Mouse (Mus musculus) liver, embryonic 11.5 days (tissue): Measurements from ENCODE around the gene Lancl1. TPM values are rescaled to one million over a fixed set of nuclear protein-coding genes. Genes with fewer than 3 reads are reported as not detected.
A peak's percentile ranks its signal among the peaks of the same experiment; 100 is the strongest.

Experiments
- ATAC-seq: fragments of 200-750 bp; cut with Nextera tagmentation; replicated peaks from 2 replicates; pipeline ENCODE4 v1.8.0; 2017; ENCODE audit warnings: moderate number of reproducible peaks, mild to moderate bottlenecking, moderate TSS enrichment, moderate library complexity; ENCODE audit not compliant: low FRiP score
- DNase-seq: peaks from one replicate; pipeline ENCODE4 v3.0.0-alpha.2; 2017; ENCODE audit warnings: low spot score
- H3K27ac ChIP-seq: fragments of 300-500 bp; sonication (generic); 2 replicates; pipeline ENCODE4 v1.5.1; 2014; ENCODE audit warnings: mild to moderate bottlenecking, low read depth, low read length, control low read depth
- H3K27me3 ChIP-seq: fragments of 300-500 bp; sonication (generic); replicated peaks from 2 replicates; pipeline ENCODE4 v1.6.1; 2014; ENCODE audit warnings: low read length, mixed read lengths; ENCODE audit not compliant: control insufficient read depth, insufficient read depth
- H3K36me3 ChIP-seq: fragments of 300-500 bp; sonication (generic); 2 replicates; pipeline ENCODE4 v1.6.1; 2014; ENCODE audit warnings: mild to moderate bottlenecking, low read length, moderate library complexity, mixed read lengths; ENCODE audit not compliant: control insufficient read depth, insufficient read depth
- H3K4me1 ChIP-seq: fragments of 300-500 bp; sonication (generic); replicated peaks from 2 replicates; pipeline ENCODE4 v1.6.1; 2014; ENCODE audit warnings: low read length, mixed read lengths; ENCODE audit not compliant: control insufficient read depth, insufficient read depth
- H3K4me2 ChIP-seq: fragments of 300-500 bp; sonication (generic); 2 replicates; pipeline ENCODE4 v1.6.1; 2014; ENCODE audit warnings: mild to moderate bottlenecking, control low read depth, moderate library complexity
- H3K4me3 ChIP-seq: fragments of 300-500 bp; sonication (generic); 2 replicates; pipeline ENCODE4 v1.5.1; 2014; ENCODE audit warnings: low read depth, low read length, control low read depth
- H3K9ac ChIP-seq: fragments of 300-500 bp; sonication (generic); 2 replicates; pipeline ENCODE4 v1.6.1; 2014; ENCODE audit warnings: low read depth, low read length, control low read depth
- H3K9me3 ChIP-seq: fragments of 300-500 bp; sonication (generic); 2 replicates; pipeline ENCODE4 v1.6.1; 2016; ENCODE audit warnings: low read length, inconsistent platforms, mixed read lengths; ENCODE audit not compliant: control insufficient read depth
- WGBS: fragments of 180-500 bp; shearing (Covaris S2); extraction: QIAGEN DNeasy Blood & Tissue Kit; methylation state at CpG from one replicate; pipeline ENCODE4 v1.1.7; 2014; 5-methylcytosine and 5-hydroxymethylcytosine counted together
- polyA plus RNA-seq: library from polyadenylated mRNA; unstranded; fragments of >200 nt; fragmentation: Nextera tagmentation; extraction: Ambion mirVana; gene quantifications from 2 replicates; pipeline ENCODE4 v1.2.1, GENCODE M21; 2014

The Lancl1 gene
- 48.8 and 49.0 TPM in 2 replicates for polyA plus RNA-seq

DNA sequence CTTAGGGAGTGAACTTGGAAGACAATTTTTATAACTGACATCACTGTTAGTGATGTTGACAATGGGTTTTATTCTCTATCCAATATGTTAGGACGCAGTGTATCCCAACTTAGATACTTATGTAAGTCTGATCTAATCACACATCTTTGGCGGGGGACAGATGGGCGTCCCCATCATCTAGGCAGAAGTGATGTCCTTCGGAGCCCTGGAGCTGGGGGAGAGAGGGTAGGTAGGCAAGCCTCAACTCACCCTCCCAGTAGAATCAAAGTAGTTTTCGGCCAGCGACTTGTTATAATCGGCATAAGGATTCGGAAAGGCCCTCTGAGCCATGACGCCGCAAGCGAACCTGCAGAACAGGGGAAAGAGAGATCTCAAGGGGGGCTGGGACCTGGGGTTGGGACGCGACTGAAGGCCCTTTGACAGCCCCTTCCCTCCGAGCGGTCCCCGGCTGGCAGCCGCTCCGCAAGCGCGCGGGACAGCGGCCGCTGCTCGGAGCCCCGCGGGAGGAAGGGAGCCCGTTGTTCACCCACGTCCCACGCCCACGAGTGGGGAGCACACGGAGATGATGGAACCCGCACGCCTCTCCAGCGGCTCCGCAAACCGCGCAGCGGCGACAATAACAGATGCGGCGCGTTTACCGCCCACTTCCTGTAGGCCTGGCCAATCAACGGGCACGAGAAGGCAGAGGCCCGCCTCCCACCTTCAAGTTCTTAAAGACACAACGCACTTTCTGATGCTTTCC is at the start of gene Lancl1:
Lancl1 (minus strand) TSS at position 627 of the 742 bp plus-strand sequence.
- DNase-seq, result peak; percentile 78
- Histone ChIP-seq H3K4me3 (peak within 1 kb of the TSS; percentile 86), H3K36me3 (no peaks in the 10 kb centered on the region; the same call in 1 of the 2 replicates), H3K9ac (peak within 1 kb of the TSS; percentile 83), H3K4me2 (peak within 1 kb of the TSS; percentile 86), H3K9me3 (no peaks in the 10 kb centered on the region), H3K4me1 (peaks cover 6% of the 10 kb centered on the region; the same call in 1 of the 2 replicates), H3K27ac (no peak within 1 kb of the TSS), H3K27me3 (no peaks in the 10 kb centered on the region)
- WGBS, result under 1% methylated on average over 47 of the region's 47 CpGs
- ATAC-seq, result peak; percentile 95

DNA sequence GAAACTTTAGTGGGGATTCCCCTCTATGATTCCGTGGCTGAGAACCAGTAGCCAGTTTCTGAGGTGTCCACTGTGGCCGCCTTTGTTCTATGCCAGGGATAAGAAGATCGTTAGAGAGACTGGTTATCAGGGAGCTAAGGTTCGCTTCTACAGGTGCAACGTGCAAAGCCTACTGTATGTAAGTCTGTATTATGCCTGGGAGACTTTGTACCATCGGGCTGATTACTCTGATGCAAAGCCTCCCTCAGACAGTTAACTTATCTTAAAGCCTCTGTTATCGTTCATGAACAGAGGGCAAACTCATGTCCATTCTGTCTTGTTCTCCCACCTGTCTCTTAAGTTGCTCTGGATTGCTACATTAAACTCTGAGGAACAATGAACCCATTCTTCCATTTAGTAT is 40.5 kb upstream of the Lancl1 start:
- WGBS, result 72% methylated on average over 7 of the region's 7 CpGs
- H3K27me3 ChIP-seq, result no peaks in the 10 kb centered on the region
- no peak for ATAC-seq
- H3K27ac ChIP-seq, result no peak overlapping the region
- H3K36me3 ChIP-seq, result no peaks in the 10 kb centered on the region
- no peak overlapping the region for H3K4me2 ChIP-seq
- DNase-seq, result no peak
- no peaks in the 10 kb centered on the region for H3K9me3 ChIP-seq
- H3K4me1 ChIP-seq, result no peaks in the 10 kb centered on the region
- H3K9ac ChIP-seq, result no peak overlapping the region
- H3K4me3 ChIP-seq, result no peak overlapping the region

DNA sequence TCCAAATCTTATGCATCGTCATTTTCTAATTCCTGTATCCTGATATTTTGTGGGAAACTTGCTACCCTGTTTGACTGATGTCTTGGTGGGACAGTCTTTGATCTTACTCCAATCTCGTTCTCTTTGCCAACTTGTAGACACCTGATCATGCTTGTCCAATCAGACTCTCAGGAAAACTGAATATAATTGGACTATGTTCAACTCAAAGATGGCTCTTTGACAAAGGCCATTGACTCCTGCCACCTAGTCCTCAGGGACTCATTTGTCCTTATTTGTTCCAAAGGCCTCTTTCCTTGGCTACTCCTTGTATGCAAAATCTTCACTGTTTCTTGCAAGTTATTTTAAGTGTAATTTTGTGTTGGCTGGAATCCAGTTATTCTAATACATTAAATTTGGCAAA is 40.0 kb upstream of the Lancl1 start:
- Histone ChIP-seq H3K27me3 (no peaks in the 10 kb centered on the region), H3K4me2 (no peak overlapping the region), H3K4me3 (no peak overlapping the region), H3K9ac (no peak overlapping the region), H3K27ac (no peak overlapping the region), H3K4me1 (no peaks in the 10 kb centered on the region), H3K9me3 (no peaks in the 10 kb centered on the region), H3K36me3 (no peaks in the 10 kb centered on the region)
- no peak for DNase-seq
- no peak for ATAC-seq
- 72% methylated on average over 2 of the region's 2 CpGs for WGBS

DNA sequence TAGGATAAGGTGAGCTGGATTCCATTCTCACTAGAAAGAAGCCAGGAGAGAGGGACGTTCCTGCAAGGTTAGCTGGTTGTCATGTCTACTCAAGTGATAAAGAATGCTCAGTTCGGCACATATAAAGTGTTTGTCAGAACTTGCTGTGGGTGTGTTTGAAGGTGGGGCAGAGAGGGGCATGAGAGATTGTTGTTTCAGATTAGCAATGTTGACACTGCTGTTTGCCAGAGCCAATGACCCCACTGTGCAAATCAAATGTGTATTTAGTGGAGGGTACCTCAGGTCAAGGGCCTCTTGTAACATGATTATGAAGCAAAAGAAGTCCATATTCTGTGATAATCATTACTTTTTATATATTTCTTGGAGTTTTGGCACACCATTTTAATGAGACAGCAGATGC is 39.1 kb upstream of the Lancl1 start:
- no peaks in the 10 kb centered on the region for H3K4me1 ChIP-seq
- H3K36me3 ChIP-seq, result no peaks in the 10 kb centered on the region
- H3K9me3 ChIP-seq, result no peaks in the 10 kb centered on the region
- ATAC-seq (peak; percentile 53), DNase-seq (no peak)
- H3K27ac ChIP-seq, result no peak overlapping the region
- H3K4me3 ChIP-seq, result no peak overlapping the region
- no peak overlapping the region for H3K4me2 ChIP-seq
- no peak overlapping the region for H3K9ac ChIP-seq
- 61% methylated on average over 2 of the region's 2 CpGs for WGBS
- H3K27me3 ChIP-seq, result no peaks in the 10 kb centered on the region

DNA sequence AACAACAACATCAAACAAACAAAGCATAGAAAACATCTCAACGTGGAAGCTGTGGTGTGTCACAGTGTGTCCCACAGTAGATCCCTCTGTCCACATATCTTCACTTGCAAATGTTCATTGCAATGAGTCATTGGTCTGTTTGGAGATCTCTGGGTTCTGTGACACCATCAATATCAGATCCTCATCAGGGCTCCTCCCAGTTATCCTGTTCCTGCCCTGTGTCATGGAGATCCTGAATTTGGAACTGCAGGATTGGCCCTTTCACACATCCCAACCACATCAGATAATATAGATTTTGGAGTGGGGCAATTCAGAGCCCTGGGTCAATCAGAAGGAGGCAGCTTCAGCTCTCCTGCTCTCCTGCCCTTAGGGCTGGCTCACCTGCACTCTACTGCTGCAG is 28.9 kb upstream of the Lancl1 start:
- no peak overlapping the region for H3K27ac ChIP-seq
- H3K4me2 ChIP-seq, result no peak overlapping the region
- no peak overlapping the region for H3K4me3 ChIP-seq
- no peaks in the 10 kb centered on the region for H3K36me3 ChIP-seq
- no peaks in the 10 kb centered on the region for H3K9me3 ChIP-seq
- H3K9ac ChIP-seq, result no peak overlapping the region
- no peak for ATAC-seq
- no peaks in the 10 kb centered on the region for H3K4me1 ChIP-seq
- H3K27me3 ChIP-seq, result no peaks in the 10 kb centered on the region
- DNase-seq, result no peak
- 53% methylated on average over 1 of the region's 1 CpGs for WGBS

DNA sequence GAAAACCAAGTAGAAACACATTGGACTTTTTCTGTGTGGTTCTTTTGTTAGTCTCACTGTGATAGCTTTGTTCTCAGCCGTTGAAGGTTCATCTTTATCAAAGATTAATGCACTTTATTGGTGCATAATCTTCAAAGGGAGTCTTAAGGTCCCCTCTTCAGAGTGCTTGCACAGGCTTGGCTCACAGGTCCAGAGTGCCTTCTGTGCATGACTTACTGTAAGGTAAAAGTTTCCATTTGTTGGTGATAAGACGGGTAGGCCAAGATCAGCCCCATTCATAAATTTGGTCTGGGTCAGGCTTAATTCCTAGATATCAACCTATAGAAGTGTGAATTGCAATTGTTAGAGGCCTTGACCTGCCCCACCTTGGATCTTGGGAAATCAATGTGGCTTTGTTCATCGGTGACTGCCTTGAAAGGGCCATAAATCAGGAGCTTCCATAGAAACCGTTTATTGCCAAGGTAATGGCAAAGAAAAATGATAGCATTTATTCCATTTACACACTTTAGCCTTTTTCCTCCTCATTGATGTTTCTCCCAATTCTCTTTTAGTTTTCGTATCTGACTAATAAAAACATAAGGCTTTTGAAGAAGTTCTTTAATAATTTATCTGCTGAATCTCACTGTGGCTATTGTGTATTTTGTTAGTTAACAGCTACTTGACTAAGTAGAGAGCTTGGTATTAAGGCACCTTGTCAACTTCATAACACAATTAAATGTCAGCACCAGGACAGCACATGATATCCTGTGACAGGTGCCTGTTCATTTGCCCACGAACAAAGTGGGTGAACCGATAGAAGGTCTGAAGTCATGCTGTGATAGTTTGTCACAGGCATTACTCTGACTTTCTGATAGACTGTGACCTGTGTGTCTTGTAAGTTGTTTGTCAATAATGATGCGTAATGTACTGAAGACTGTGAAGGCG is 26.9 kb upstream of the Lancl1 start:
- WGBS, result 79% methylated on average over 9 of the region's 9 CpGs
- Histone ChIP-seq H3K4me1 (no peaks in the 10 kb centered on the region), H3K9me3 (no peaks in the 10 kb centered on the region), H3K36me3 (no peaks in the 10 kb centered on the region), H3K27me3 (no peaks in the 10 kb centered on the region), H3K9ac (no peak overlapping the region), H3K27ac (no peak overlapping the region), H3K4me3 (no peak overlapping the region), H3K4me2 (no peak overlapping the region)
- no peak for DNase-seq
- ATAC-seq, result no peak

DNA sequence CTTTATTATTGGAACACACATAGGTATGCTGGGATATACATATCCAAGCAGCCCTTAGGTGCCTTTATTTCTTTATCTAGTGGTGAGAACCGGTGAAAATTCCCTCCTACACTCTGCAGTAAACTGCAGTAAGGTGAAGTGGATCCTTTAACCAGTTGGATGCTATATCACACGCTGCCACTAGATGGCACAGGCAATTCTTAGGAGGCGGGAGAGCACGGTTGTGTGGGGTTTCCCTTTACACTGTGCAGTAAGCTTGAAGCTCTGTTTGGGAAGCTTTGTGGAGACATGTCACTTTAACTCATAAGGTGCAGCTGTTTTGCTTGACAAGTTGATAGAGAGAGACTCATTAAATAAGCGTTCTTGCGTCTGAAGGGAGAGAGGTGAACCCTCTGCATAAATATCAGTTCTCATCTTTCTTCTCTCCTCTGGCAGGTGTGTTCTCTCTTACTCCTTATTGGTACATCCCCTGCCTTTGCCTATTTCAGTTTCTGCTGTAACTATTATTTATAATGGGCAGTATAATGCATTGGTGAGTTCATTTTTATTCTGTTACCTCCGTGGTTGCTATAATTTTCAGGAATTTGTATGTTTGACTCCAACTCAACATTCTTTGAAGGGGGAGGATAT is 22.9 kb upstream of the Lancl1 start:
- peak; percentile 63; the same call in 1 of the 2 replicates for ATAC-seq
- Histone ChIP-seq H3K36me3 (no peaks in the 10 kb centered on the region), H3K4me2 (no peak overlapping the region), H3K4me3 (no peak overlapping the region), H3K27me3 (no peaks in the 10 kb centered on the region), H3K9me3 (no peaks in the 10 kb centered on the region), H3K4me1 (no peaks in the 10 kb centered on the region), H3K27ac (no peak overlapping the region), H3K9ac (no peak overlapping the region)
- DNase-seq, result no peak
- 10% methylated on average over 7 of the region's 7 CpGs for WGBS

DNA sequence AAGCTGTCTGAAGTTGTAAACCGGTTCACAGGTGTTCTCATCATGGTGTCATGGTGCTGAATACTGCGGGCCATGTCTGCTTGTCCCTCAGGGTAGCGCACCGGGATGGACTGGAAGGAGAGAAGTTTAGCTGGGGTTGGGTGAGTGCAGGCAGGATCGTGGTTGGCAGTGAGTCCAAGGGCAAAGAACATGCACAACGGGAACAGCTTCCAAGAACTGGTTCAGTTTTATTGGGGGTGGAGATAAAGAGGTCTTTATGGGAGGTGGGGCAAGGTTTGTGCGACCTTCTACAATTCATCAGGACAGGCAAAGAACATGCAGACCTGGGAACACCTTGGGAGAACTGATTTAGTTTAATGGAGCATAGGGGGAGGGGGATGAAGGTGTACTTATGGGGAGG is 17.1 kb upstream of the Lancl1 start:
- no peak overlapping the region for H3K4me2 ChIP-seq
- 87% methylated on average over 7 of the region's 7 CpGs for WGBS
- H3K9ac ChIP-seq, result no peak overlapping the region
- no peaks in the 10 kb centered on the region for H3K36me3 ChIP-seq
- no peak overlapping the region for H3K4me3 ChIP-seq
- no peak for DNase-seq
- no peaks in the 10 kb centered on the region for H3K27me3 ChIP-seq
- no peak overlapping the region for H3K27ac ChIP-seq
- H3K4me1 ChIP-seq, result no peaks in the 10 kb centered on the region
- ATAC-seq, result no peak
- H3K9me3 ChIP-seq, result no peaks in the 10 kb centered on the region
